Mouse (Mus musculus) layer of hippocampus, postnatal 10 days (tissue): ENCODE results near the gene Gm28035. TPM values are rescaled to one million over a fixed set of nuclear protein-coding genes. Genes with fewer than 3 reads are reported as not detected.

ENCODE experiments used
- DNase-seq, 2 experiments: peaks; one replicate each; pipeline ENCODE4 v3.0.0; 2021; ENCODE audit warnings: low spot score in 2 of 2
- total RNA-seq, 2 experiments: library from RNA; stranded (reverse); gene quantifications; 2 replicates each; pipeline ENCODE4 v1.2.3; 2021

Gene Gm28035
- total RNA-seq, 2 experiments from 2014 or later, result 5.8 to 7.2 TPM

DNA sequence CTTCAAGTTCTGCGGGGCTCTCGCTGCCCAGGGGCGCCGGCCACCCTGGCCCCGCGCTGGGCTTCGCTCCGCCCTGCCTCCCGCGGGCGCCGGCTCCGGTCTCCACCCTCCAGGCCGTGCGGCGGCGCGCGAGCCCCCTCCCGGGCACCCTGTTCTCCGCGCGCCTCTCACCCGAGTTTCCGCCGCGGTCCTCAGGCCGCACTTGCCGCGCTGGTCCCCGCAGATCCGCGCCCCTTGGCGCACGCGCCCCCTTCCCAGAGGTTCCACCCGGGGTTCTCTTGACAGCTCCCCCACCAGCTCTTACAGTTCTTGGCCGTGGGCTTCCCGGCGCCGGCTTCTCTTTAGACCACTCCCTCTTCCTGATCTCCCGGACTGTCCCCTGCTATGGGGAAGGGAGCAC is 2.5 kb upstream of the Gm28035 start:
- peak; percentile 65 to 79 for DNase-seq

DNA sequence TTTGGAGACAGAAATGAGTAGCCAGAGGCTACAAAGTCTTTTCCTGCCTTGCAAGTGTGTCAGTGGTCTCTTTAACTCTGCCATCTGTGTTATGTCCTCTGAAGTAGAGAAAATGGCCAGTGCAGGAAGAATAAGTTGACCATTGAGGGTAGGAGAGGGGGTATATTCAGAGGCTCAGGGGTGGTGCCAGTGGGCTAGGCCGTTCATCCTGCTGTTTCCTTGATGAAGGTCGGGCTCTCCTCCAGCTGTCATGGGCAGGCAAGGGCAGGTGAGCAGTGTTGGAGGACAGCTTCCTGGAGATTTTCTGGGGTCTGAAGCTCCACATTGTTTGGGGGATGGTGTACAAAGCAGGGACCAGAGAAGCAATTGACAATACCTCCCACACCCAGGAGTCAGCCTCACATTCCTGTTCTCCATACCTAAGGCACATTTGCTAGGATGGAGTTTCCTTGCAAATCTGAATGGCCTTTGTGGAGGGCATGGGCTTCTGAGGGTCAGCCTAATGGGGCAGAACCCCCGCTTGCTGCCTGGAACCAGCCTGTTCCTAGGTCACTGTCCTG is 1.4 kb upstream of the Gm28035 start:
- no peak for DNase-seq

DNA sequence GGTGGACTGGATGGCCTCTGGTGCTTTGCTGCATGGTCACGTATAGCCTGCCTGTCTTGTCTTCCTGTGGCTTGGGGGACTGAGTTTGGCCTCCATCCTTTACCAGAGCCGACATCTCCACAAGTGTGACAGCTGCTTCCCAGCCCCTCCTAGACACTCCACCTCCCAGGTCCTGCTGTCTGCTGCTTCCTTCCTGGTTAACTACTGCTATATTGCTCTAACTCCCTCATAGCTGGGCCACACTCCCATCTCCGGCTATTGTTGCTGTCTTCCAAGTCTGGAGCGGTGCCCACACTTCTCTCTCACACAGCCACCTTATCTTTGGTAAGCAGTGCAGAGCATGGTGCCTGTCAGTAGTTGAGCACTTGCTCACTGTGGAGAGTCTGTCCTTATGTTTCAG is 590 bp upstream of the Gm28035 start:
- no peak for DNase-seq

DNA sequence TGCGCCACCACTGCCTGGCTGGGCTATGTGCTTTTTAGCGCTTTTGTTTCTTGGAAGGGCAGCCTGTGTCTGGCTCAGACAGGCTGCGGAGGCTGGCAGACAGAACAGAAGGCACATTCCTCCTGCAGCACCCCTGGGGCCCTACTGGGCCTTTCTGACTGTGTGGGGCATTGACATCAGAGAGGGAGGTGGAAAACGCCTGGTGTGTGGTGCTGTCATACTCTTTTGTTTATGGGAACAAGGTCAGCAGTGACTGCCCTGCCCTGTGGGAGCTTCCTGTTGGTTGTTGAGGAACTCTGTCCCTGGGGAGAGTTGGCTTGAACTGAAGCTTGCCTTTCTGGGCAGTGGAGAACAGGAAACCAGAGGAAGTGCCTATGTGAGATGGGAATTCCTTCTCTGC is 2.1 kb downstream of the Gm28035 start:
- DNase-seq, result no peak

DNA sequence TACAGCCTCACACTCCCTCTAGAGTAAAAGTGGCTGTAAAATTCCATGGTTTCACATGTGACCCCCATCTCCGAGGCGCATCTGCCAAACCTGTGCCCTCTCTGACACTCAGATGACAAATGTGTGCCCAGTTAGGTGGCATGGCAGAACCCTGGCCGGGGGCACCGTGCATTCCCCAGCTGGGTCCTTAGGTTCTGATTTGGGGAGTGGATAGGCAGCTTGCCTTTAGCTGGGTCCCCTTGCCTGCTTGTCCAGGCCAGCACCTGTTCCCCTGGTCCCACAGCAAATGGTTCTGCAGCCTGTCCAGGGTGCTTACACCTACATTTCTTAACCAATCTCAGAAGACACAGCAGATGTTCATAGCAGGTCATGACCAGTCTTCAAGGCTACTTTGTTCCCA is 3.0 kb downstream of the Gm28035 start:
- no peak for DNase-seq

DNA sequence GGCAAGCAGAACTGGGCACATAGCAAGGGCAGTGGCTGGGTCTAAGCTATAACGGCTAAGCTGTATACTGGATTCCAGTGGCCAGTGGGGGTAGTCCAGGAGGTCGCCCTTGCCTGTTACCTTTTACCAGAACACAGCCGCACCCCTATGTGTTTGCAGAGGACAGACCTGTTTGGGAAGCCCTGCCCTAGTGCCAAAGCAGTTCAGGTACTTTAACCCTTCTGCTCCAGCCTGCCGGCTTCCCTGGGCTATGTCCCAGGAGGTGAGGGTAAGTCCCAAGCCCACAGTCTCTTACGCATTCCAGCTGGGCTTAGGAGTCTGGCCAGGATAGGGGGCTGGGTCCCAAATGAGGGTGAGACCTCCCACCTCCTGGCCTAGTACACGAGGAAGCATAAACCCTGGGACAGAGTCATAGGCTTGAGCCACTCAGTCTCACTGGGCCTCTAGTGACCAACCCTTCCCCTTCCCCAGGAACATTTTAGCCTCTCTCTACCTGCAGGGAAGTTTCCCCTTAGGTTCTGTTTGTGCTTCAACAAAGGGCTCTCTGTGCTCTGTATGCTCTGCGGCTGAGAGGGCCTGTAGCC is 4.3 kb downstream of the Gm28035 start:
- no peak for DNase-seq

DNA sequence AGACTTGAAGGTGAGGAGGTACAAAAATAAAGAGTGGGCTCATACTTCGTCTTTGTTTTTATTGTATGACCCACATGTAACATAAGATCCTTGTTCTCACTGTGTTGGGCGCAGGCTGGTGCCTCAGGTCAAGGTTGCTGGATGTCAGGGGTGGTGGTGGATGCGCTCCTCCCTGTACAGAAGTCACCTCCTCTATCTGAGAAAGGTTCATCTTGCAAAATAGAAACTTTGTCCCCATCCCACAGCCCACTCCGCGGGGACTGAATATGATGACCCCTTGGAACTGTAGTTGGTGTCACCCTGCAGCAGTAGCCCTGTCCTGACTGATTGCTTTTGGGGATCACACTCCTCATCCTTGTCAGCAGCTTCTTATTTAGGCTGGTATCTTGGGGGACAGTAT is 6.7 kb downstream of the Gm28035 start:
- DNase-seq, result no peak

DNA sequence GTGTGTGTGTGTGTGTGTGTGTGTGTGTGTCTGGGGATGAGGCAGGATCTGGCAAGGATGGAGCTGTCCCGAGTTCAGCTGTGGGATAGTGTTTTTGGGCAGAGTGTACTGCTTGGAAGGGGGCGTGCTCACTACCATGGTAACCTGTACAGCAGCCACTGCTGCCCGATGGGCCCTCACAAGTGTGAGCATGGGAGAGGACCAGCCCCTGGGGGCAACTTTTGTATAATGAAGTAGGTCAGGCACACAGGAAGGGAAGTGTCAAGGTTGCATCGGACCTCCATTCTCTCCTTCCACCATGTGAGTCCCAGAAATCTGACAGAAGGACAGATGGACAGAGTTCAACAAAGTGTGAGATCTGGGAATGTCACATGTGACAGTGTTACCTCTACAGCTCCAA is 7.3 kb downstream of the Gm28035 start:
- DNase-seq, result no peak

DNA sequence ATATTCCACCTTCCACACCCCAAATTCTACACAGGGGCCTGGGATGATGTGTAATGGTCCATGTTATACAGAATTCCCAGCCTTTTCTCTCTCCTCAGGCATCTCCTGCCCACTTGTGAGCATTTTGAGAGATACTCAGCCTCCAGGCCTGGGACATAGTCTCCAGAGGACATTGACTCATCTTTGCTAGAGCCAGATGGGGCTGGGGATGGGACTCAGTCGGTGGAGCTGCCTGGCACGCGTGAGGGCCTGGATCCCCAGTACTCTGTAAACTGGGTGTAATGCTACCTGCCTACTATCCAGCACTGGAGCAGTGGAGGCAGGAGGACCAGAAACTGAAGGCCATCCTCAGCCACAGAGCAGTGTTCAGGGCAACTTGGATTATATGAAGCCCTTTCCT is 8.8 kb downstream of the Gm28035 start:
- no peak for DNase-seq

DNA sequence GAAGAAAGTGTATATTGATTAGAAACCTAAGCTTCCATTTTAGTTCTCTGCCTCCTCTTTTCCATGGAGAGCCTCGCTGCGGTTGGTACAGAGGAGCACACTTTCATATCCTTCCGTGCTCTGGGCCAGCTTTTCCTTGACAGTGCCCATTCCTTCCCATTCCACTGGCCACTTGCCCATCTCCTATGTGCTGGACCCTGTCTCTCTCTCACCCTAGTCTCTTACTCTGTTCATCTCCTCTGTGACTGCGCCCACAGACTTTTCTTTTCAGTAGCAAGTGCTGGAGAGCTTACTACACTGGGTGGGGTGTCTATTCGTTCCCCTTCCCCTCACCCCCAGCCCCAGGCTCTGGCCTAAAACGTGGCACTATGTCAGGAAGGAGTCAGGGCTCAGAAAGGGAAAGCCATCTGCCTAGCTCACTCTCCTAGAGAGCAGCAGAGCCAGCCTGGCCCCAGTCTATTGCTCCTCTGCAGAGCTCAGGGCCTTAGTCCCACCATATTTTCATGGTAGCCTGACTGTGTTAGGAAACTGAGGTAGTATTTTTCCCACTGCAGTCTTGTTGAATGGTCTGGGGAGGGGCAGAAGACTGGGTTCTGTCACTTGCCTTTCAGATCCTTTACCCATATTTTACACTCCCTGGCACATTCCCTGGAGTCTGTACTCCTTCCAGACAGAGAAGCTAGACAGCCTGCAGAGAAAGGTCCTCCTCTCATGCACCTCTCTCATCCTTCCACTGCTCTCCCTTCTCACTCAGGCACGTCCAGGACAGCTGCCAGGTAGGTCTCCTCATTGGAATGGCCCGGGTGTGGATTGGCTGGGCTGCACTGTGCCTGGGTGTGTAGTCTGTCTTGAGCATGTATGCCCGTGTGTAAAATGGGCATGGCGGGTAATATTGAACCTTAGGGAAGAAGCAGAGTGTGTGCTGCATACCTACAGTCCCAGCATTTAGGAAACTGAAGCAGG is 10.1 kb downstream of the Gm28035 start:
- no peak for DNase-seq

DNA sequence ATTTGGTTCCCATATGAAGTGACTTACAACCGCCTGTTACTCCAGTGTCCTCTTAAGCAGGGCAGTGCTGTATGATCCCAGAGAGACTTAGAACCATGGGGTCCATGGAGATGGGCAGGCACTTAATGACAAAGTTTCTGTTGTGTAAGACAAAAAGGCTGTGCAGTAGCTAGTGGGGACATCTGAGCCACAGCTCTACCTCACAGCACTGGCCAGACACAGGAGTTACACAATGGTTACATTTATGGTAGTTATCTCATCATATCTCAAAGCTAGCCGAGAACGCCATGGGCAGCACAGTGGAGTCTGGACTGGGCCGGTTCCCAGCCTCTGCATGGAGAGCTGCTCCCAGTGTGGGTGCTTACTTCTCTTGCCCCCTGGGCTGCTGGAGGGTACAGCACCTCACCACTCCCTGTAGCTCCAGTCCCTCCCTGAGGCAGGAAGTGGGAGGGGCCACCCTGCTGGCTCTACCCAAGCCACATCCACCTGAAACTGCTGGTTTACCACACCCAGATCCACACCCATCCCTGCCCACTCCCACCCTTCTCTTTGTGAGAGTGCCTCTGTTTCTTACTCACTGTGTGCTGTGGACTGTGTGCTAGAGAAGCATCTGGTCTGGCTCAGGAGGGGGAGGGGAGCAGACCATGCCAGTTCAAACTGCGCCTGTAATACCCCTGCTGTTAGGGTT is 11.2 kb downstream of the Gm28035 start:
- no peak for DNase-seq

DNA sequence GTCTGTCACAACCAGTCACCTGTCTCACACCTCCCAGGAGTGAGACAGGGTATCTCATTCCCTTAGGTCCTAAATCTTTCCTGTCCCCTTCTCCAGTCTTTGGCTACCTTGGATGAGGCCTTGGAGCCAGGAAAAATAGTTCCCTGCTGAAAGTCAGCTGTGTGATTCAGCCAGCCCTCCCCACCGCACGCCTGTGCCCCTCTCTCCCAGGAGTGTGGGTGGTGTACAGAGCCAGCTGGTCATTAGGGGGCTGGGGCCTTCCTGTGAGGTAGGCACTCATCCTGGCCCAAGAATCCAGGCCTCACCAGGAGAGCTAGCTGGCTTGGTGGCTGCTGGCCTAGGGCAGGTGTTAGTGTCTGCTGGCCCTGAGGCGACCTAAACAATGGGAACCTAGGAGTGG is 12.2 kb downstream of the Gm28035 start:
- no peak for DNase-seq

DNA sequence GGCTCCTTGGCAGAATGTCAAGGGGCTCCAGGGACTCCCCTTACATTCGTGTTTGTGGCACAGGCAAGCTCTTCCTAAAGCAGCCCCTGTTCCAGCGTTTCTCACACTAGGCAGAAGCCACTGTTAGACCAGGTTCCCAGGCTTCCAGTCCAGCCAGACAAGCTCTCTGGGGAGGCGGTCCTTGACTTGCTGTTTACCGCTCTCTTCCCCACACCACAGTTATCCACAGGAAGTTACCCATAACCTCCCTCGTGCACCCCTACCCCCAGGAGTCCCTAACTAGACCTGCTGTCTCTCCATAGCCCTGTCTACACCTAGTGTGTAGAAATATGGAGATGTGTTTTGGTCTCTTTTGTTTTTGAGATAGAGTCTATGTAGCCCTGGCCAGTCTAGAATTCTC is 13.4 kb downstream of the Gm28035 start:
- no peak for DNase-seq

DNA sequence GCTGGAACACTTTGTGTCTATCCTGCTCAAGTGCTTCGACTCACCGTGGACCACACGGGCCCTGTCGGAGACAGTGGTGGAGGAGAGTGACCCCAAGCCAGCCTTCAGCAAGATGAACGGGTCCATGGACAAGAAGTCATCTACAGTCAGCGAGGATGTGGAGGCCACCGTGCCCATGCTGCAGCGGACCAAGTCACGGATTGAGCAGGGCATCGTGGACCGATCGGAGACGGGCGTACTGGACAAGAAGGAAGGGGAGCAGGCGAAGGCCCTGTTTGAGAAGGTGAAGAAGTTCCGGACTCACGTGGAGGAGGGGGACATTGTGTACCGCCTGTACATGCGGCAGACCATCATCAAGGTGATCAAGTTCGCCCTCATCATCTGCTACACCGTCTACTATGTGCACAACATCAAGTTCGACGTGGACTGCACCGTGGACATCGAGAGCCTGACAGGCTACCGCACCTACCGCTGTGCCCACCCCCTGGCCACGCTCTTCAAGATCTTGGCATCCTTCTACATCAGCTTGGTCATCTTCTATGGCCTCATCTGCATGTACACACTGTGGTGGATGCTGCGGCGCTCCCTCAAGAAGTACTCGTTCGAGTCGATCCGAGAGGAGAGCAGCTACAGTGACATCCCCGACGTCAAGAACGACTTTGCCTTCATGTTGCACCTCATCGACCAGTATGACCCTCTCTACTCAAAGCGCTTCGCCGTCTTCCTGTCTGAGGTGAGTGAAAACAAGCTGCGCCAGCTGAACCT is 15.4 kb downstream of the Gm28035 start:
- no peak for DNase-seq

DNA sequence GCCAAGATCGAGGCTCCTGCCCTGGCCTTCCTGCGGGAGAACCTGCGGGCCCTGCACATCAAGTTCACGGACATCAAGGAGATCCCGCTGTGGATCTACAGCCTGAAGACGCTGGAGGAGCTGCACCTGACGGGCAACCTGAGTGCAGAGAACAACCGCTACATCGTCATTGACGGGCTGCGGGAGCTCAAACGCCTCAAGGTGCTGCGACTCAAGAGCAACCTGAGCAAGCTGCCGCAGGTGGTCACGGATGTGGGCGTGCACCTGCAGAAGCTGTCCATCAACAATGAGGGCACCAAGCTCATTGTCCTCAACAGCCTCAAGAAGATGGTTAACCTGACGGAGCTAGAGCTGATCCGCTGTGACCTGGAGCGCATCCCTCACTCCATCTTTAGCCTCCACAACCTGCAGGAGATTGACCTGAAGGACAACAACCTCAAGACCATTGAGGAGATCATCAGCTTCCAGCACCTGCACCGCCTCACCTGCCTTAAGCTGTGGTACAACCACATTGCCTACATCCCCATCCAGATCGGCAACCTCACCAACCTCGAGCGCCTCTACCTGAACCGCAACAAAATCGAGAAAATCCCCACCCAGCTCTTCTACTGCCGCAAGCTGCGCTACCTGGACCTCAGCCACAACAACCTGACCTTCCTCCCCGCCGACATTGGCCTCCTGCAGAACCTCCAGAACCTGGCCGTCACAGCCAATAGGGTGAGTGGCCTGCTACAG is 16.4 kb downstream of the Gm28035 start:
- no peak for DNase-seq

DNA sequence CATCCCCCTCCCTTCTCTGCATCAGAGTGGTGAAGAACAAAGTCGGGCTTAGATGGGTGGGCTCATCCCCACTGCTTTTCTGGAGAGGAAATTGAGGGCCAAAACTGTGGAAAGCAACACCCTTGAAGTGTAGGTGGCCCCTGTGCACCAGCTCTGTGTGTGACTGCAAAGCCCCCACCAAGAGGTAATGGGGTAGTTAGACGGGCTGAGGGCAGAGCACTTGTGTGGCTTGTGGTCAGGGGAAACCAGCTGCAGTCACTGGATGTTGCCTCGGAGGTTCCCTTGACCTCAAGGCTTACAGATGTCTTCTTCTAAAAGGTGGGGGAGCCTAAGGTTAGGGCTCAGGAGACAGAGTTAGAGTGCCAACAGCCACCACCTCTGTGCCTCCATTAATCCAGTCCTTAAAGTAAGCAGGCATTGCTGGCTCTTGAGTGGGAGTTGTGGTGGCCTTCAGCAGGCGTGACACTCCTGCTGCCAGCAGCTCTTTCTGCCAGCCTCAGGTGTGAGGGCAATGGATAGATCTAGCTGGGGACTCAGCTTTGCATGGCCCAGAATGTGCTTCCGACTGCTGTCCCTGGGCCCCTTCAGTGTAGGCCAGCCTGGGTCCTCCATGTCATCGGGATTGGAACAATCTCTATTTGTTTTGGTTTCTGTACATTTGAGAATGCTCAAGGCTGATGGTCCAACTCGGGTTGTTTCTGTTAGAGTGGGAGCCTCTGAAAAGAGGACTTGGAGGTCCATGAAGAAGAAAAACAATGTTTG is 17.5 kb downstream of the Gm28035 start:
- DNase-seq, result no peak

DNA sequence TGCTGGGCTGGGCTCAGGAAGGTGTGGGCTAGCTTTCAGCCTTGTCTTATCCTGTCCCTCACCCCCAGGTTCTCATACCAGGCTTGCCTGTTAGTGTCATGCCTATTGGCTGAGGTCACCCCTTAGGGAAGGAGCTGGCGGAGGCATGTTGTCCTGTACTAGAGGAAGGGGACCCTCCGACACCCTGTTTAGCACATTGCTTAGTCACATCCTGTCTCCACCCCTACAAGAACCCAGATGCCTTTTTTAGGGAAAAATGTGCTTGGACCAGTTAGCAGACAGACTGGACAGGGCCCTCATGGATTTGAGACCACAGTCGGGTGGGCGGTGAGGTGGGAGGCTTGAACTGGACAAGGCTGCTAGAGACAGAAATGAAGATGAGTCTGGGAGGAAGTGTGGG is 18.2 kb downstream of the Gm28035 start:
- DNase-seq, result no peak

DNA sequence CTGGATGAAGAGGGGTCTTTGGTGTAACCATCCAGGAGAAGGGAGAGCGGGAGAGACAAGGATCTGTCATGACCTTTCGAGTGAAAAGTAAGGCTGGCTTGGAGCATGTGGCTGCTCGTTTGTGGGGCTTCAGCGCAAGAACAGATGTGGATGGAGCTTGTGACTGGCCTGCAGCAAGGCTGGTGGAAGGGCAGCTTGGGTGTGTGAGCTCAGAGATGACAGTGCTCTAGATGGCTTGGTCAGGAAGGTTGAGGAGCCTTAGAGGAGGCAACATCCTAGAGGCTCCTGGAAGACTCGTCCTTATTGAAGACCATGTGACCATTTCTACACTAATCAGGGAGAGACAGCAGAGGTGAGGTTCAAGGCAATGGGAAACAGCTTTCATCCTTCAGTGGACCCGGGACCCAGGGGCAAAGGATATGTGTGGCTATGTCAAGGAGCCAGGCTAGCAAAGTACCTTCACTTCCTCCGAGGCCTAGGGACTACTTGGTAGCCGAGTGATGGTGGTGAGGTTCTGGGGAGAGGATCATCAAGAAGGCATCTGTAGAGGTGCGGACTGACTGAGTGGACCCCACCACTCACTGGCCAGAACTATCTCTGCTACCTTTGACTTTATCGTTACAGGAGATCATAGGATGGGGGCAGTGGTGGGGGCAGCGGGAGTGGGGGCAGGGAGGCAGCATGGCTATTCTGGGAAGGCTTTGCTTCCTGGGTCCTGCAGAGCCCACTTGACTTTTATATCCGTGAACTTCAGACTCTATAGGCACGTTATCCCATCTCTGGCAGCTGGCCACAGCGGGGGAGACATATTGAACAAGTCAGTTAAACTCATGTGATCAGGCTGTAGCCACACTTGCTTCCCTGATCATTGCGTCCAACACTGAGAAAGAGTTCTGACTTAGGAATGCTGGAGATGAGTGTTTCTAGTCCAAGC is 19.0 kb downstream of the Gm28035 start:
- peak in 1 of 2 experiments; percentile 18 for DNase-seq
